9 mouse cellular contexts compared by ENCODE assay signal in the genomic region with DNA sequence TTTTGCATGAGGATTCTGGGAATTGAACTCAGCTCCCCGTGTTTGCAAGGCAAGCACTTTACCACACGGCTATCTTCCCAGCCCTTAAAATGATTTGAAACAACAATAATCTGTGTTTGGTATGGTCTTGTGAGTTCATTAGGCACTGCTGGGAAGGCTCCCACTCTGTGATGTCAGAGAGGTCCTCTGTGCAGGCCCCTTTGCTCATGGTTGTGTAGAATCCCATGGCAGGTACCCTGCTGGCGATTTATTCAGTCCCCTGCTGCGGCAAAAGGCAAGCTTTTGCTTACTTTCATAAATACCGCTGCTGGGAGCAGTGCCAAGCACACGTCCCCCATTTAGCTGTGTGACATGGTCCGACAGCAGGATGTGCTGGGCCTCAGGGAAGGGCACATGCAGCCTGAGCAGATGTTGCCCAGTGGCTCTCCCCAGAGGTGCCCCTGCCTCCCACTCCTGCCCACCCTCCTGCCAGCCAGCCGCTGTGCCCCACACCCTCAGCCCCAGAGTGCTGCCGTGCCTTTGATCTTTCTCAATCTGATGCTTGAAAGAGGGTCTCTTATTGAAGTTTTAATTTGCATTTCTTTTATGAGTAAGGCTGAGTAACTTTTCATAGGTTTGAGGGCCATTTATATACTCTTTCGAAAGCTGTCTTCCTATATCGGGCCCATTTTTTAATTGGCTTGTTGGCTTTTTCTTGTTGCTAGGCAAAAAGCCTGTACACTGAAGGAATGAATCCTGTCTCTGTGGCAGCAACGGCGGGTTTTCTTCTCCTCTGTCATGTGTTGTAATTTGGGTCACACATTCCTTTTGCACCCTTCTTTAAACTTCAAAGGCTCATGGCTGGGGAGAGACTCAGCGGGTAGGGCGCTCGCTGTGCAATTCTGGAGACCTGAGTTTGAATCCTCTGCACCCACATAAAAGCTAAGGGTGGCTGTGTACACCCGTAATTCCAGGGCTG.
DNase-seq lines count a peak whose midpoint lies in the region; ATAC-seq lines count a peak whose summit lies in the region.
"Had no signal": no experiment of that assay in that cellular context is flagged by ENCODE, and none has a peak within 500 bp of the region (broad histone marks: within the 10 kb centered on the region; RNA-seq: fewer than 3 reads in every experiment).

No protein-coding gene starts in this region.

- 9% methylated on average over 17 of the region's 17 CpGs for WGBS in midbrain, embryonic 12.5 days

- H3K4me1 ChIP-seq in midbrain, embryonic 12.5 days, result peaks cover 57% of the 10 kb centered on the region

- H3K27me3 ChIP-seq in midbrain, embryonic 12.5 days, result peaks cover 52% of the 10 kb centered on the region

- no peaks in the 10 kb centered on the region for H3K9me3 ChIP-seq in midbrain, embryonic 12.5 days

- peak; percentile 32 for DNase-seq in embryo, embryonic 10 days (ENCODE audit: low spot score)
- DNase-seq in embryo, embryonic 9.5 days (ENCODE audit: extremely low spot score), result no peak
- DNase-seq in CD4-positive helper T cell, adult 2 months (ENCODE audit: low read depth, low spot score), result peak; percentile 24
- DNase-seq in spleen, postnatal 14 days (ENCODE audit: low spot score in 2 of 2), result no peak
- DNase-seq in adrenal gland, postnatal 14 days, result no peak
- no peak for DNase-seq in adrenal gland, adult 2 months

- 0 out of 2 replicates have a peak, but pooled peaks have one; percentile 13 for ATAC-seq in granulocyte monocyte progenitor cell, adult 5-6 weeks (replicated peaks; ENCODE audit: poor library complexity, severe bottlenecking)
- ATAC-seq in midbrain, embryonic 12.5 days (ENCODE audit: low FRiP score, low read depth), result peak; percentile 74
- ATAC-seq: inflammation-experienced regulatory T-cells, adult 6 months had no signal

- no peak overlapping the region for H3K4me3 ChIP-seq in midbrain, embryonic 12.5 days

- no peaks in the 10 kb centered on the region for H3K36me3 ChIP-seq in midbrain, embryonic 12.5 days

- H3K9ac ChIP-seq in midbrain, embryonic 12.5 days (replicated peaks), result no peak overlapping the region

- peak overlapping the region; percentile 3; the same call in 1 of the 2 replicates for H3K4me2 ChIP-seq in midbrain, embryonic 12.5 days (replicated peaks)

- peak overlapping the region; percentile 72 for H3K27ac ChIP-seq in midbrain, embryonic 12.5 days (replicated peaks)

Comparison
In these comparisons a context has a peak if more than half of its experiments do, and no peak if none do; other contexts are left out.
1. DNase-seq: peak in embryo, embryonic 10 days (single experiment) and CD4-positive helper T cell, adult 2 months (single experiment); none in embryo, embryonic 9.5 days (single experiment), spleen, postnatal 14 days (0 of 2), adrenal gland, postnatal 14 days (single experiment) and adrenal gland, adult 2 months (single experiment).